Comparison of ENCODE assay signal across 9 mouse cellular contexts in the genomic region with DNA sequence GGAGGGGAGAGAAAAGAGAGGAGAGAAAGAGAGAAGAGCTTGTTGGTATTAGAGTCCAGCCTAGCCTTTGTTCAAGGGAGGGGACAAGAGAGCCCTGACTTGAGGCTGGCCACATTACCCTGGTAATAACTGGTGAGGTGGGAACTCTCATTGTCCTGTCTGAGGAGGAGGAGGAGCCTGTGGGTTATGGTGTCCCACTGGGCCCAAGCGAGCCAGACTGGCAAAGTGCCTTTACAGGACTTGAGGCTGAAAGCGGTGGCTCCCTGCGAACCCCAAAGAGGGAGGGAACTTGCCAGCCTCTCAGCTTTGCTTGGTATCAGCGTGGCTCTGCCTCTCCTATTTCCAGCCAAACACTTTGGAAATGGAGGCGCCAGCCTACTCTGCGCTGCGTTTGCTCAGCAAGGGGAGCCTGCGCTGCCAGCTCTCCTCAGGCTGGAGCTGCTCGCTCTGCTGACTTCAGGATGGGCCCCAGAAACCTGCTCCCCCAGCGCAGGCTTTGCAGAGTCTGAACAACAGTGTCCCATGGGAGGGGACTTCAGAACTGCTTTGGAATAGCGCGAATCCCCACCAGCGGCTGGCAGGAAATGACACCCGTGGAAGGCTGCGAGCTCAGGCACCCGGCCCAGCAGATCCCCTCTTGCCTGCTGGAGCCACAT.
DNase-seq lines count a peak whose midpoint lies in the region; ATAC-seq lines count a peak whose summit lies in the region.
"Had no signal": no experiment of that assay in that cellular context is flagged by ENCODE, and none has a peak within 500 bp of the region (broad histone marks: within the 10 kb centered on the region; RNA-seq: fewer than 3 reads in every experiment).

No protein-coding gene starts in this region.

- no peak for ATAC-seq in heart, embryonic 12.5 days (ENCODE audit: insufficient number of reproducible peaks, low FRiP score)
- 0 out of 2 replicates have a peak, but pooled peaks have one; percentile 2 for ATAC-seq in lung, embryonic 15.5 days (ENCODE audit: borderline replicate concordance, extremely low read depth, low FRiP score, low TSS enrichment)
- peak; percentile 19; the same call in 1 of the 2 replicates for ATAC-seq in embryonic facial prominence, embryonic 14.5 days (ENCODE audit: low read depth)
- no peak for ATAC-seq in limb, embryonic 12.5 days (ENCODE audit: insufficient number of reproducible peaks, insufficient read depth, low FRiP score, low TSS enrichment, low read depth)

- DNase-seq in heart, adult 11 months, result peak; percentile 91
- DNase-seq in lung, postnatal 36 days, result no peak
- DNase-seq in embryonic facial prominence, embryonic 14.5 days (ENCODE audit: low spot score), result peak; percentile 68
- DNase-seq in ovary, adult 18-20 months (ENCODE audit: low spot score), result no peak
- no peak for DNase-seq in urinary bladder, adult 18-20 months (ENCODE audit: low spot score in 2 of 2)
- DNase-seq: thymus, adult 2 months had no signal

- H3K27me3 ChIP-seq in heart, embryonic 12.5 days (replicated peaks), result 0 out of 2 replicates have a peak, but pooled peaks cover 13% of the 10 kb centered on the region
- H3K27me3 ChIP-seq in lung, embryonic 15.5 days, result no peaks in the 10 kb centered on the region
- no peaks in the 10 kb centered on the region for H3K27me3 ChIP-seq in embryonic facial prominence, embryonic 14.5 days (replicated peaks; ENCODE audit: control insufficient read depth, insufficient read depth, low read length)
- H3K27me3 ChIP-seq in limb, embryonic 12.5 days, result peaks cover 20% of the 10 kb centered on the region

- no peaks in the 10 kb centered on the region for H3K36me3 ChIP-seq in heart, embryonic 12.5 days
- no peaks in the 10 kb centered on the region for H3K36me3 ChIP-seq in lung, embryonic 15.5 days
- no peaks in the 10 kb centered on the region for H3K36me3 ChIP-seq in embryonic facial prominence, embryonic 14.5 days (ENCODE audit: control insufficient read depth, insufficient read depth, low read length)
- H3K36me3 ChIP-seq in limb, embryonic 12.5 days, result no peaks in the 10 kb centered on the region

- peaks cover 6% of the 10 kb centered on the region for H3K9me3 ChIP-seq in heart, embryonic 12.5 days (replicated peaks)
- H3K9me3 ChIP-seq in lung, embryonic 15.5 days, result no peaks in the 10 kb centered on the region
- no peaks in the 10 kb centered on the region for H3K9me3 ChIP-seq in embryonic facial prominence, embryonic 14.5 days (ENCODE audit: control insufficient read depth, low read length)
- peaks cover 8% of the 10 kb centered on the region; the same call in 1 of the 2 replicates for H3K9me3 ChIP-seq in limb, embryonic 12.5 days

- H3K4me1 ChIP-seq in heart, embryonic 12.5 days (replicated peaks), result peaks cover 44% of the 10 kb centered on the region
- peaks cover 42% of the 10 kb centered on the region for H3K4me1 ChIP-seq in lung, embryonic 15.5 days
- H3K4me1 ChIP-seq in embryonic facial prominence, embryonic 14.5 days (ENCODE audit: control insufficient read depth, insufficient read depth, low read length), result peaks cover 50% of the 10 kb centered on the region
- peaks cover 54% of the 10 kb centered on the region for H3K4me1 ChIP-seq in limb, embryonic 12.5 days (replicated peaks)

- no peak overlapping the region for H3K4me2 ChIP-seq in heart, embryonic 12.5 days
- no peak overlapping the region for H3K4me2 ChIP-seq in lung, embryonic 15.5 days
- H3K4me2 ChIP-seq in embryonic facial prominence, embryonic 14.5 days (ENCODE audit: low read depth, low read length), result no peak overlapping the region; the same call in 1 of the 2 replicates
- 0 out of 2 replicates have a peak overlapping the region, but pooled peaks have one; percentile 5 for H3K4me2 ChIP-seq in limb, embryonic 12.5 days

- no peak overlapping the region for H3K9ac ChIP-seq in heart, embryonic 12.5 days
- no peak overlapping the region for H3K9ac ChIP-seq in lung, embryonic 15.5 days
- H3K9ac ChIP-seq in embryonic facial prominence, embryonic 14.5 days (ENCODE audit: low read depth, low read length), result peak overlapping the region; percentile 19; the same call in 1 of the 2 replicates
- no peak overlapping the region for H3K9ac ChIP-seq in limb, embryonic 12.5 days (replicated peaks)

- WGBS in heart, embryonic 12.5 days, result 40% methylated on average over 16 of the region's 16 CpGs
- 37% methylated on average over 16 of the region's 16 CpGs for WGBS in lung, embryonic 15.5 days
- WGBS in embryonic facial prominence, embryonic 14.5 days, result 49% methylated on average over 16 of the region's 16 CpGs
- 27% methylated on average over 16 of the region's 16 CpGs for WGBS in limb, embryonic 12.5 days

- H3K4me3 ChIP-seq in heart, embryonic 12.5 days, result no peak overlapping the region
- H3K4me3 ChIP-seq in lung, embryonic 15.5 days, result no peak overlapping the region
- H3K4me3 ChIP-seq in embryonic facial prominence, embryonic 14.5 days (ENCODE audit: low read depth, low read length), result no peak overlapping the region
- no peak overlapping the region for H3K4me3 ChIP-seq in limb, embryonic 12.5 days (replicated peaks)

- H3K27ac ChIP-seq in heart, embryonic 12.5 days (ENCODE audit: poor library complexity, severe bottlenecking), result no peak overlapping the region
- peak overlapping the region; percentile 38 for H3K27ac ChIP-seq in lung, embryonic 15.5 days
- H3K27ac ChIP-seq in embryonic facial prominence, embryonic 14.5 days (replicated peaks; ENCODE audit: low read depth, low read length), result peak overlapping the region; percentile 49
- peak overlapping the region; percentile 47; the same call in 1 of the 2 replicates for H3K27ac ChIP-seq in limb, embryonic 12.5 days

Comparison
In these comparisons a context has a peak if more than half of its experiments do, and no peak if none do; other contexts are left out.
1. DNase-seq: peak in heart, adult 11 months (single experiment) and embryonic facial prominence, embryonic 14.5 days (single experiment); none in lung, postnatal 36 days (single experiment), ovary, adult 18-20 months (single experiment) and urinary bladder, adult 18-20 months (0 of 2).
2. ATAC-seq: peak in lung, embryonic 15.5 days (single experiment) and embryonic facial prominence, embryonic 14.5 days (single experiment); none in heart, embryonic 12.5 days (single experiment) and limb, embryonic 12.5 days (single experiment).